Mouse (Mus musculus): ENCODE results near the gene Acot7. TPM values are rescaled to one million over a fixed set of nuclear protein-coding genes. Genes with fewer than 3 reads are reported as not detected.

The Acot7 gene
- total RNA-seq, 2 experiments from 2014 or later: 3.9 to 30.2 TPM

- ATAC-seq (replicated peaks; ENCODE audit: low FRiP score, poor library complexity, severe bottlenecking): no peak
Measured at GRCm38 (mm10) chr4:152313934-152314333, 136.0 kb downstream of the Acot7 start.

DNA sequence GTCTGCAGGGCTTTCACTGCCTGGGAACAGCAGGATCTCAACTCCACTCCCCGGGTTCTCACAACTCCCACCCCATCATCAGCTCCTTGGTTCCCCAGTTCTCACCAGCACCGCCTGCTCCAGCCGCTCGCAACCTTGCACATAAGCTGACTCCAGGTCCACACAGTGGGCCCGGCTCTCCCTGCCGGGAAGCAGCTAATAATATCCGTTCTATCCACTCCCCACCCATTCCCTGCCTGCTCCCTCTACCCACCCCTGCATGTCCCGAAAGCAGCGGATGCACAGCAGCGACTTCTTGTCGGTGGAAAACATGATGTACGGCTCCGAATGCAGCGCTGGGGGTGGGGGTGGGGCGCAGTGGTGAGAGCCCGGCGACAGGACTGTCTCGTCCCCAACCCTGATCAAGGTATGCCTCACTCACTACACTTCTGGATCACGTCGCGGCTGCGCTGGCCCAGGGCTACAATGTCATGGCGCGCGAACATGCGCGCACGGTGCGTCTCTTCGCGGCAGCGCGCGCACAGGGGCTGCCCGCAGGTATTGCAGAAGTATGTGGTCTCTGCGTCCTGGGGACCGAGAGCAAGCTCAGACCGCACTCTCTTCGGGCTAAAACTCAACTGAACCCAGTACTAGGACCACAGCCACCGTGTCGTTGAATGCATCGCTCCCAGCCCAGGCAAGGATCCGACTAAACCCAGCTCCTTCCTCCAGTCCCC is 137.7 kb downstream of the Acot7 start:
- no peak for ATAC-seq (replicated peaks; ENCODE audit: low FRiP score, poor library complexity, severe bottlenecking)

GRCm38 (mm10) chr4:152317631-152318033 is 139.7 kb downstream of the Acot7 start:
- no peak for ATAC-seq (replicated peaks; ENCODE audit: low FRiP score, poor library complexity, severe bottlenecking)

- 0 out of 2 replicates have a peak, but pooled peaks have one; percentile 27 for ATAC-seq (replicated peaks; ENCODE audit: low FRiP score, poor library complexity, severe bottlenecking)
Measured at GRCm38 (mm10) chr4:152318517-152319234, 140.7 kb downstream of the Acot7 start, which contains the start of gene Rnf207. TSS of gene Rnf207 (minus strand) at chr4:152318993.

Other genes starting within 250 kb of the Acot7 start
- gene Dnajc11, start 244.4 kb upstream of the Acot7 start, total RNA-seq (2015; ENCODE audit: low replicate concordance): 41.9 and 46.9 TPM in 2 replicates
- 72.3 and 79.2 TPM in 2 replicates for gene Dnajc11, start 244.4 kb upstream of the Acot7 start, total RNA-seq (2017; ENCODE audit: low replicate concordance)
- 6.8 TPM in 1 of 2 replicates, not detected in the other for gene Thap3, start 189.1 kb upstream of the Acot7 start, total RNA-seq (2015; ENCODE audit: low replicate concordance)
- 4.0 TPM in 1 of 2 replicates, not detected in the other for gene Thap3, start 189.1 kb upstream of the Acot7 start, total RNA-seq (2017; ENCODE audit: low replicate concordance)
- gene Phf13, start 181.9 kb upstream of the Acot7 start, total RNA-seq (2015; ENCODE audit: low replicate concordance): 2.5 and 2.9 TPM in 2 replicates
- gene Phf13, start 181.9 kb upstream of the Acot7 start, total RNA-seq (2017; ENCODE audit: low replicate concordance): 0.83 and 4.6 TPM in 2 replicates
- gene Klhl21, start 169.3 kb upstream of the Acot7 start, total RNA-seq (2015; ENCODE audit: low replicate concordance): 1.3 and 2.9 TPM in 2 replicates
- gene Klhl21, start 169.3 kb upstream of the Acot7 start, total RNA-seq (2017; ENCODE audit: low replicate concordance): 0.91 and 1.0 TPM in 2 replicates
- gene Zbtb48, start 150.5 kb upstream of the Acot7 start, total RNA-seq (2015; ENCODE audit: low replicate concordance): 5.4 TPM in 1 of 2 replicates, not detected in the other
- 2.7 and 4.2 TPM in 2 replicates for gene Zbtb48, start 150.5 kb upstream of the Acot7 start, total RNA-seq (2017; ENCODE audit: low replicate concordance)
- gene Tas1r1, start 139.6 kb upstream of the Acot7 start, total RNA-seq (2015; ENCODE audit: low replicate concordance): not detected in 2 replicates
- gene Tas1r1, start 139.6 kb upstream of the Acot7 start, total RNA-seq (2017; ENCODE audit: low replicate concordance): not detected in 2 replicates
- gene Nol9, start 138.8 kb upstream of the Acot7 start, total RNA-seq (2015; ENCODE audit: low replicate concordance): 7.1 and 10.1 TPM in 2 replicates
- 4.9 and 5.0 TPM in 2 replicates for gene Nol9, start 138.8 kb upstream of the Acot7 start, total RNA-seq (2017; ENCODE audit: low replicate concordance)
- 1.7 and 2.9 TPM in 2 replicates for gene Plekhg5, start 105.6 kb upstream of the Acot7 start, total RNA-seq (2015; ENCODE audit: low replicate concordance)
- gene Plekhg5, start 105.6 kb upstream of the Acot7 start, total RNA-seq (2017; ENCODE audit: low replicate concordance): 3.5 and 5.3 TPM in 2 replicates
- gene Tnfrsf25, start 62.2 kb upstream of the Acot7 start, total RNA-seq (2015; ENCODE audit: low replicate concordance): not detected in 2 replicates
- gene Tnfrsf25, start 62.2 kb upstream of the Acot7 start, total RNA-seq (2017; ENCODE audit: low replicate concordance): 2.0 TPM in 1 of 2 replicates, not detected in the other
- gene Espn, start 25.8 kb upstream of the Acot7 start, total RNA-seq (2015; ENCODE audit: low replicate concordance): 0.72 TPM in 1 of 2 replicates, not detected in the other
- not detected in 2 replicates for gene Espn, start 25.8 kb upstream of the Acot7 start, total RNA-seq (2017; ENCODE audit: low replicate concordance)
- gene Hes2, start 19.3 kb upstream of the Acot7 start, total RNA-seq (2015; ENCODE audit: low replicate concordance): not detected in 2 replicates
- gene Hes2, start 19.3 kb upstream of the Acot7 start, total RNA-seq (2017; ENCODE audit: low replicate concordance): not detected in 2 replicates
- gene Gpr153, start 96.1 kb downstream of the Acot7 start, total RNA-seq (2015; ENCODE audit: low replicate concordance): not detected in 2 replicates
- not detected in 2 replicates for gene Gpr153, start 96.1 kb downstream of the Acot7 start, total RNA-seq (2017; ENCODE audit: low replicate concordance)
- gene Hes3, start 113.5 kb downstream of the Acot7 start, total RNA-seq (2015; ENCODE audit: low replicate concordance): not detected in 2 replicates
- gene Hes3, start 113.5 kb downstream of the Acot7 start, total RNA-seq (2017; ENCODE audit: low replicate concordance): not detected in 2 replicates
- gene Icmt, start 119.1 kb downstream of the Acot7 start, total RNA-seq (2015; ENCODE audit: low replicate concordance): 8.0 and 24.5 TPM in 2 replicates
- 14.2 TPM in 2 replicates for gene Icmt, start 119.1 kb downstream of the Acot7 start, total RNA-seq (2017; ENCODE audit: low replicate concordance)
- gene Rnf207, start 140.9 kb downstream of the Acot7 start, total RNA-seq (2015; ENCODE audit: low replicate concordance): not detected in 2 replicates
- not detected in 2 replicates for gene Rnf207, start 140.9 kb downstream of the Acot7 start, total RNA-seq (2017; ENCODE audit: low replicate concordance)
- 429 and 481 TPM in 2 replicates for gene Rpl22, start 147.6 kb downstream of the Acot7 start, total RNA-seq (2015; ENCODE audit: low replicate concordance)
- gene Rpl22, start 147.6 kb downstream of the Acot7 start, total RNA-seq (2017; ENCODE audit: low replicate concordance): 506 and 514 TPM in 2 replicates
- not detected in 2 replicates for gene Chd5, start 160.5 kb downstream of the Acot7 start, total RNA-seq (2015; ENCODE audit: low replicate concordance)
- not detected in 2 replicates for gene Chd5, start 160.5 kb downstream of the Acot7 start, total RNA-seq (2017; ENCODE audit: low replicate concordance)